9 mouse cellular contexts compared by ENCODE assay signal in genomic region chr13:49651136-49651535, GRCm38 (mm10). TPM values are rescaled to one million over a fixed set of nuclear protein-coding genes. Genes with fewer than 3 reads are reported as not detected.
DNase-seq lines count a peak whose midpoint lies in the region; ATAC-seq and TF ChIP-seq lines count a peak whose summit lies in the region.
"Had no signal": no experiment of that assay in that cellular context is flagged by ENCODE, and none has a peak within 500 bp of the region (broad histone marks: within the 10 kb centered on the region; RNA-seq: fewer than 3 reads in every experiment).

No protein-coding gene starts in this region.

- peaks cover 22% of the 10 kb centered on the region for H3K4me1 ChIP-seq in kidney, embryonic 15.5 days
- peaks cover 15% of the 10 kb centered on the region for H3K4me1 ChIP-seq in G1E (ENCODE audit: insufficient read depth, low read depth, low read length)
- H3K4me1 ChIP-seq in limb, embryonic 13.5 days: peaks cover 21% of the 10 kb centered on the region

- H3K9ac ChIP-seq in kidney, embryonic 15.5 days: no peak overlapping the region
- H3K9ac ChIP-seq in limb, embryonic 13.5 days: no peak overlapping the region

- H3K27ac ChIP-seq in kidney, embryonic 15.5 days: no peak overlapping the region
- no peak overlapping the region for H3K27ac ChIP-seq in limb, embryonic 13.5 days

- no peak for ATAC-seq in kidney, embryonic 15.5 days (replicated peaks; ENCODE audit: low FRiP score)
- no peak for ATAC-seq in G1E (ENCODE audit: extremely low read depth, insufficient number of reproducible peaks, low FRiP score, poor library complexity, severe bottlenecking)
- ATAC-seq in limb, embryonic 13.5 days (ENCODE audit: low FRiP score, low read depth): no peak

- H3K9me3 ChIP-seq in kidney, embryonic 15.5 days (replicated peaks): no peaks in the 10 kb centered on the region
- H3K9me3 ChIP-seq in G1E (replicated peaks): no peaks in the 10 kb centered on the region
- H3K9me3 ChIP-seq in limb, embryonic 13.5 days: no peaks in the 10 kb centered on the region

- peak overlapping the region; percentile 91; the same call in 1 of the 2 replicates for H3K4me3 ChIP-seq in kidney, embryonic 15.5 days (replicated peaks)
- H3K4me3 ChIP-seq in G1E (ENCODE audit: low read depth, low read length): peak overlapping the region; percentile 16; the same call in 1 of the 2 replicates
- peak overlapping the region; percentile 84; the same call in 1 of the 2 replicates for H3K4me3 ChIP-seq in limb, embryonic 13.5 days

- H3K36me3 ChIP-seq in kidney, embryonic 15.5 days: peaks cover 8% of the 10 kb centered on the region; the same call in 1 of the 2 replicates
- H3K36me3 ChIP-seq in G1E (replicated peaks): peaks cover 31% of the 10 kb centered on the region
- H3K36me3 ChIP-seq in limb, embryonic 13.5 days: peaks cover 5% of the 10 kb centered on the region; the same call in 1 of the 2 replicates

- H3K27me3 ChIP-seq in kidney, embryonic 15.5 days: no peaks in the 10 kb centered on the region
- no peaks in the 10 kb centered on the region for H3K27me3 ChIP-seq in G1E (ENCODE audit: insufficient read depth, low read length)
- H3K27me3 ChIP-seq in limb, embryonic 13.5 days: no peaks in the 10 kb centered on the region

- TF ChIP-seq CTCF in G1E (IDR thresholded peaks at IDR 0.05; ENCODE audit: low read depth, low read length): no peak

- peak overlapping the region; percentile 87 for H3K4me2 ChIP-seq in kidney, embryonic 15.5 days
- peak overlapping the region; percentile 87 for H3K4me2 ChIP-seq in limb, embryonic 13.5 days (replicated peaks)

- peak; percentile 15 for DNase-seq in cerebellum, adult 11-12 months
- DNase-seq in cerebellum, adult 18-20 months: no peak
- DNase-seq in kidney, adult 18-20 months: no peak
- no peak for DNase-seq in G1E (ENCODE audit: low spot score)
- no peak for DNase-seq in adrenal gland, postnatal 25 days
- no peak for DNase-seq in ovary, postnatal 36 days (ENCODE audit: low spot score)

- WGBS in kidney, embryonic 15.5 days: 59% methylated on average over 2 of the region's 2 CpGs
- 54% methylated on average over 2 of the region's 2 CpGs for WGBS in limb, embryonic 13.5 days

RNA-seq across cellular contexts. Expression of gene Cenpp, which starts 1.4 kb away (rescaled TPM):
- 28.0 and 30.0 TPM in 2 replicates for polyA plus RNA-seq in kidney, embryonic 15.5 days (2015; fragmentation: Nextera tagmentation; extraction: Ambion mirVana)
- total RNA-seq in G1E (2014; fragmentation: Nextera tagmentation): 27.5 and 29.9 TPM in 2 replicates
- 48.5 and 49.2 TPM in 2 replicates for total RNA-seq in G1E (2017)
- polyA plus RNA-seq in G1E (2012): 6.9 and 7.7 TPM in 2 replicates
- polyA plus RNA-seq in limb, embryonic 13.5 days (2015; fragmentation: Nextera tagmentation; extraction: Ambion mirVana): 24.3 and 30.9 TPM in 2 replicates
- total RNA-seq in adrenal gland, postnatal 25 days (2021): 2.9 and 4.7 TPM in 2 replicates

RNA-seq across cellular contexts. Expression of gene Nol8, which starts 1.7 kb away (rescaled TPM):
- polyA plus RNA-seq in kidney, embryonic 15.5 days (2015; fragmentation: Nextera tagmentation; extraction: Ambion mirVana): 16.3 and 20.6 TPM in 2 replicates
- total RNA-seq in G1E (2014; fragmentation: Nextera tagmentation) (78.6 and 90.0 TPM in 2 replicates), G1E (2017) (40.2 and 59.2 TPM in 2 replicates)
- 2.0 and 3.0 TPM in 2 replicates for polyA plus RNA-seq in G1E (2012)
- 18.7 and 19.0 TPM in 2 replicates for polyA plus RNA-seq in limb, embryonic 13.5 days (2015; fragmentation: Nextera tagmentation; extraction: Ambion mirVana)
- 18.8 and 25.6 TPM in 2 replicates for total RNA-seq in adrenal gland, postnatal 25 days (2021)

RNA-seq across cellular contexts. Expression of gene Iars, which starts 30.8 kb away (rescaled TPM):
- polyA plus RNA-seq in kidney, embryonic 15.5 days (2015; fragmentation: Nextera tagmentation; extraction: Ambion mirVana): 83.0 and 83.7 TPM in 2 replicates
- total RNA-seq in G1E (2014; fragmentation: Nextera tagmentation) (162 and 174 TPM in 2 replicates), G1E (2017) (65.3 and 73.4 TPM in 2 replicates)
- 19.6 and 38.9 TPM in 2 replicates for polyA plus RNA-seq in G1E (2012)
- 66.0 and 71.3 TPM in 2 replicates for polyA plus RNA-seq in limb, embryonic 13.5 days (2015; fragmentation: Nextera tagmentation; extraction: Ambion mirVana)
- total RNA-seq in adrenal gland, postnatal 25 days (2021): 61.1 and 71.0 TPM in 2 replicates

RNA-seq across cellular contexts. Expression of gene Ogn, which starts 43.3 kb away (rescaled TPM):
- 54.4 and 58.9 TPM in 2 replicates for polyA plus RNA-seq in kidney, embryonic 15.5 days (2015; fragmentation: Nextera tagmentation; extraction: Ambion mirVana)
- not detected in 2 replicates for total RNA-seq in G1E (2014; fragmentation: Nextera tagmentation)
- total RNA-seq in G1E (2017): 0.05 and 0.12 TPM in 2 replicates
- not detected in 2 replicates for polyA plus RNA-seq in G1E (2012)
- 150 and 159 TPM in 2 replicates for polyA plus RNA-seq in limb, embryonic 13.5 days (2015; fragmentation: Nextera tagmentation; extraction: Ambion mirVana)
- 23.6 and 24.7 TPM in 2 replicates for total RNA-seq in adrenal gland, postnatal 25 days (2021)
- total RNA-seq: hematopoietic stem cell, adult 5-6 weeks had no signal

Comparison
In these comparisons a context has a peak if more than half of its experiments do, and no peak if none do; other contexts are left out.
1. H3K4me3 ChIP-seq: peak in every context shown above with its lines; median percentile 91 in kidney, embryonic 15.5 days; 84 in limb, embryonic 13.5 days; 16 in G1E.